In the genomic region with DNA sequence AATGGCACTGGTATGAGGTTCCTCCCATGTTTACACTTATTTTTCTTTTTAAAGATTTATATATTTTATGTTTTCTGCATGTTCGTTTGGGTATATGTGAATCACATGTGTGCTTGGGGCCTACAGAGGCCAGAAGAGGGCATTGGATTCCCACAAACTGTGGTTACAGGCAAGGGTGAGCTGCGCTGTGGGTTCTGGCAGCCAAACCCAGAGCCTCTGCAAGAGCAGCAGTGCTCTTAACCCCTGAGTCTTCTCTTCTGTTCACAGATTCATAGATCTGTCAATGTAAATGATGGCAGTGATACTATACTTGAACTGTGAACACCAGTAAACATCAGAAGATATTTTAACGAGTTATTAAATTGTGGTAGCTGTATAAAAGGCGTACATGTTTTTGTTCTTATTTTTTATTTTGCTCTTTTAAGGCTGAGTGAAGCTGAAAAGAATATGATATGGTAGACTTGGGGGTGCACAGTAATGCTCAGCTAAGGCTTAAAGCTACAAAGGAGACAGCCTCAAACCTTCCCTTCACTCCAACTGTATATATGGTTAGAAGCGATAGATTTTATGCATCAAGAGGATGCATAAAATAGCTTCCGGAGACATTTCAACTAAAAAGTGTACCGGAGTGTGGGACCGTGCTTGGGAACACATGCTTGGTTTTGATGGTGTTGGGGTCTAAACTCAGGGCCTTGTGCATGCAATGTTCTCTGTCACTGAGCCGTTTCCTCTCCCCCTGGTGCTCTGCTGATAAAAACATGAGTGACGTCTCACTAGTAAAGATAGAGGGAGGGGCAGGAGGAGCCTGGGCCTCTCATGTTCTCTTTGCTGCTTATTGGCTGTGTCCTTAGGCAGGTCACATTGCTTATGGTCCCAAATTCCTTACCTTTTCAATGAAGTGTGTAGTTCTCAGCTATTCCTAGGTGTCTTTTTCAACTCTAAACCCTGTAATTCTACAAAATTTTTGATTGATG, we compare ENCODE assay signal across 12 mouse cellular contexts. TPM values are rescaled to one million over a fixed set of nuclear protein-coding genes. Genes with fewer than 3 reads are reported as not detected.
A peak's percentile ranks its signal among the peaks of the same experiment; 100 is the strongest.
DNase-seq lines count a peak whose midpoint lies in the region; ATAC-seq lines count a peak whose summit lies in the region.
"Had no signal": no experiment of that assay in that cellular context is flagged by ENCODE, and none has a peak within 500 bp of the region (broad histone marks: within the 10 kb centered on the region; RNA-seq: fewer than 3 reads in every experiment).

No protein-coding gene starts in this region.

- H3K9me3 ChIP-seq in erythroblast, embryonic 14.5 days (ENCODE audit: control insufficient read depth, low read length), result no peaks in the 10 kb centered on the region
- H3K9me3 ChIP-seq in hindbrain, embryonic 12.5 days (replicated peaks), result no peaks in the 10 kb centered on the region
- H3K9me3 ChIP-seq in kidney, embryonic 14.5 days (ENCODE audit: control insufficient read depth, low read length), result no peaks in the 10 kb centered on the region

- H3K27ac ChIP-seq in hindbrain, embryonic 12.5 days, result no peak overlapping the region
- no peak overlapping the region for H3K27ac ChIP-seq in kidney, embryonic 14.5 days (ENCODE audit: low read depth, low read length)

- peak; percentile 25 for DNase-seq in embryo, embryonic 10 days (ENCODE audit: low spot score)
- DNase-seq in embryo, embryonic 10.5 days (ENCODE audit: low spot score), result no peak
- peak; percentile 86 for DNase-seq in CD4-positive, CD25-positive, alpha-beta regulatory T cell, adult 2 months (ENCODE audit: low read depth, low spot score)
- DNase-seq in lung, postnatal 36 days, result no peak
- DNase-seq: cerebellum, adult 8-10 months; kidney, adult 18-20 months; lung, postnatal 10 days; right cerebral cortex, postnatal 4 days had no signal

- 78% methylated on average over 10 of the region's 10 CpGs for WGBS in hindbrain, embryonic 12.5 days
- WGBS in kidney, embryonic 14.5 days, result 76% methylated on average over 10 of the region's 10 CpGs

- peak; percentile 84 for ATAC-seq in megakaryocyte progenitor cell, adult 5-6 weeks (replicated peaks; ENCODE audit: poor library complexity)
- ATAC-seq in hindbrain, embryonic 12.5 days (ENCODE audit: low FRiP score), result no peak
- ATAC-seq in kidney, embryonic 14.5 days (ENCODE audit: low FRiP score, low TSS enrichment), result no peak

- no peaks in the 10 kb centered on the region for H3K27me3 ChIP-seq in erythroblast, embryonic 14.5 days (ENCODE audit: control insufficient read depth)
- H3K27me3 ChIP-seq in hindbrain, embryonic 12.5 days, result no peaks in the 10 kb centered on the region
- no peaks in the 10 kb centered on the region for H3K27me3 ChIP-seq in kidney, embryonic 14.5 days (ENCODE audit: control insufficient read depth, insufficient read depth, low read length)

- no peak overlapping the region for H3K9ac ChIP-seq in hindbrain, embryonic 12.5 days
- no peak overlapping the region for H3K9ac ChIP-seq in kidney, embryonic 14.5 days (ENCODE audit: low read depth, low read length)

- peaks cover 43% of the 10 kb centered on the region for H3K36me3 ChIP-seq in erythroblast, embryonic 14.5 days (ENCODE audit: control insufficient read depth)
- H3K36me3 ChIP-seq in hindbrain, embryonic 12.5 days, result no peaks in the 10 kb centered on the region
- H3K36me3 ChIP-seq in kidney, embryonic 14.5 days (ENCODE audit: control insufficient read depth, insufficient read depth, low read length), result no peaks in the 10 kb centered on the region

- peak overlapping the region; percentile 55 for H3K4me3 ChIP-seq in erythroblast, embryonic 14.5 days (replicated peaks)
- H3K4me3 ChIP-seq in hindbrain, embryonic 12.5 days, result no peak overlapping the region
- no peak overlapping the region for H3K4me3 ChIP-seq in kidney, embryonic 14.5 days (ENCODE audit: low read length)

- peaks cover 85% of the 10 kb centered on the region for H3K4me1 ChIP-seq in erythroblast, embryonic 14.5 days (ENCODE audit: control insufficient read depth)
- H3K4me1 ChIP-seq in hindbrain, embryonic 12.5 days, result no peaks in the 10 kb centered on the region
- no peaks in the 10 kb centered on the region for H3K4me1 ChIP-seq in kidney, embryonic 14.5 days (ENCODE audit: control insufficient read depth, insufficient read depth, low read length)

- H3K4me2 ChIP-seq in hindbrain, embryonic 12.5 days (replicated peaks), result no peak overlapping the region
- no peak overlapping the region for H3K4me2 ChIP-seq in kidney, embryonic 14.5 days (replicated peaks; ENCODE audit: low read depth, low read length)

RNA-seq across cellular contexts. Expression of a gene that starts 48.5 kb away (rescaled TPM):
- polyA plus RNA-seq in erythroblast, embryonic 14.5 days (2012), result 0.82 and 0.86 TPM in 2 replicates
- total RNA-seq in megakaryocyte progenitor cell, adult 5-6 weeks (2015), result 33.6 and 34.2 TPM in 2 replicates
- total RNA-seq in megakaryocyte progenitor cell, adult 5-6 weeks (2017), result 50.2 and 84.2 TPM in 2 replicates
- polyA plus RNA-seq in hindbrain, embryonic 12.5 days (2016; fragmentation: Nextera tagmentation; extraction: Ambion mirVana), result 51.1 and 53.2 TPM in 2 replicates
- 47.1 and 64.8 TPM in 2 replicates for polyA plus RNA-seq in kidney, embryonic 14.5 days (2014; fragmentation: Nextera tagmentation; extraction: Ambion mirVana)

RNA-seq across cellular contexts. Expression of a gene that starts 48.9 kb away (rescaled TPM):
- polyA plus RNA-seq in erythroblast, embryonic 14.5 days (2012), result 0.65 and 0.69 TPM in 2 replicates
- total RNA-seq in megakaryocyte progenitor cell, adult 5-6 weeks (2015), result 96.8 and 98.3 TPM in 2 replicates
- total RNA-seq in megakaryocyte progenitor cell, adult 5-6 weeks (2017), result 178 and 189 TPM in 2 replicates
- polyA plus RNA-seq in hindbrain, embryonic 12.5 days (2016; fragmentation: Nextera tagmentation; extraction: Ambion mirVana), result 9.6 and 10.3 TPM in 2 replicates
- 13.9 and 18.5 TPM in 2 replicates for polyA plus RNA-seq in kidney, embryonic 14.5 days (2014; fragmentation: Nextera tagmentation; extraction: Ambion mirVana)

RNA-seq across cellular contexts. Expression of a gene that starts 57.6 kb away (rescaled TPM):
- polyA plus RNA-seq in erythroblast, embryonic 14.5 days (2012), result 0.12 and 0.28 TPM in 2 replicates
- 103 and 124 TPM in 2 replicates for total RNA-seq in megakaryocyte progenitor cell, adult 5-6 weeks (2015)
- 125 and 134 TPM in 2 replicates for total RNA-seq in megakaryocyte progenitor cell, adult 5-6 weeks (2017)
- polyA plus RNA-seq in hindbrain, embryonic 12.5 days (2016; fragmentation: Nextera tagmentation; extraction: Ambion mirVana), result 128 and 133 TPM in 2 replicates
- polyA plus RNA-seq in kidney, embryonic 14.5 days (2014; fragmentation: Nextera tagmentation; extraction: Ambion mirVana), result 135 and 166 TPM in 2 replicates

Comparison
In these comparisons a context has a peak if more than half of its experiments do, and no peak if none do; other contexts are left out.
1. DNase-seq: peak in embryo, embryonic 10 days (single experiment) and CD4-positive, CD25-positive, alpha-beta regulatory T cell, adult 2 months (single experiment); none in embryo, embryonic 10.5 days (single experiment) and lung, postnatal 36 days (single experiment).
2. RNA of a gene that starts 48.5 kb away (polyA plus RNA-seq): 51.1 to 53.2 TPM in hindbrain, embryonic 12.5 days and 47.1 to 64.8 TPM in kidney, embryonic 14.5 days; 0.82 to 0.86 TPM in erythroblast, embryonic 14.5 days; every median in the first group is over 10 times any median in the second.
3. RNA of a gene that starts 57.6 kb away (polyA plus RNA-seq): 135 to 166 TPM in kidney, embryonic 14.5 days and 128 to 133 TPM in hindbrain, embryonic 12.5 days; 0.12 to 0.28 TPM in erythroblast, embryonic 14.5 days; every median in the first group is over 100 times any median in the second.